Mouse (Mus musculus) CD4-positive naive resting alpha-beta T cell, adult 76 days (primary cell): Measurements from ENCODE around the gene Adcyap1. TPM values are rescaled to one million over a fixed set of nuclear protein-coding genes. Genes with fewer than 3 reads are reported as not detected.

ENCODE experiments used
- total RNA-seq: library from RNA; stranded (reverse); gene quantifications from one replicate; pipeline ENCODE4 v1.2.4, GENCODE M21; 2023

Adcyap1 gene
- not detected for total RNA-seq

DNA sequence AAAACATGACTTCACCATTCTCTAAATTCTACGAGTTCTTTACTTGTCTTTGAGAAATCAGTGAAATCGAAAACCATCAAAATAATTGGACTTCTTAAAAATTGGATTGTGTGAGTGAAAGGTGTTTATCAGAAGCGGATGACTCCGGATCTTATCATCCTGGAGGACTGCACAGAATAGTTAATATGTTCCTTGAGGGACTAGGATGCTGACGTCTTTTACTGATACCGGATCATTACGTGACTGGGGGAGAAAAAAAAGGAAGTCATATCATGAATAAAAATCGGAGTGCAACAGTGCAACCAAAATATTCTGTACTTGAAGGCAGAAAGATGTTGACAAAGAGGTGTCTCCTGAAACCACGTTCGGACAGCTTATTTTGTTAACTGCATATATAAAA, at the start of gene Adcyap1:
Gene Adcyap1 (plus strand): TSS at position 301 of the 400 bp plus-strand sequence.

